ENCODE assay signal across 7 mouse cellular contexts in the genomic region with DNA sequence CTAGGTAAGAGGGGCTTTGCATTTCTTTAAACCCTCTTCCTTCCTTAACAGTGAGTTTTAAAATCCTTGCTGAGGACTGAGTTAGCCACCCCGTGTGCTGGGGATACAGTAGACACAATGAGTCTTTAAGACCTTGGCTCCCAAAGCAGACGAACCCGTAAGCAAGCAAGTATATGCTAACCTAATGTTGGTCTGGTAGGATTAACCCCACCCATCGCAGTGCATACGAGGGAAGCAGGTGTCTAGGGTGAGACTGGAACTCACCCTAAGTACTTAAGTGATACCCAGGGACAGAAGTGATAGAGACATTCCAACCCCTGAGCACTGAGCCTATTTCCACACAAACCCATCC. TPM values are rescaled to one million over a fixed set of nuclear protein-coding genes. Genes with fewer than 3 reads are reported as not detected.
DNase-seq lines count a peak whose midpoint lies in the region; ATAC-seq and TF ChIP-seq lines count a peak whose summit lies in the region.

No protein-coding gene starts in this region.

- no peaks in the 10 kb centered on the region for H3K27me3 ChIP-seq in ES-Bruce4 (ENCODE audit: control insufficient read depth, insufficient read depth, low read length, poor library complexity, severe bottlenecking)
- no peaks in the 10 kb centered on the region for H3K27me3 ChIP-seq in heart, embryonic 16.5 days (ENCODE audit: control insufficient read depth, insufficient read depth, low read length)
- H3K27me3 ChIP-seq in liver, embryonic 15.5 days, result 0 out of 2 replicates have a peak, but pooled peaks cover 3% of the 10 kb centered on the region

- no peaks in the 10 kb centered on the region for H3K9me3 ChIP-seq in ES-Bruce4 (replicated peaks; ENCODE audit: control insufficient read depth, insufficient read depth, low read length, poor library complexity, severe bottlenecking)
- H3K9me3 ChIP-seq in heart, embryonic 16.5 days (replicated peaks; ENCODE audit: control insufficient read depth, low read length), result peaks cover under 1% of the 10 kb centered on the region; the same call in 1 of the 2 replicates
- no peaks in the 10 kb centered on the region for H3K9me3 ChIP-seq in liver, embryonic 15.5 days (replicated peaks)

- H3K4me2 ChIP-seq in heart, embryonic 16.5 days (ENCODE audit: low read depth, low read length), result peak overlapping the region; percentile 56
- peak overlapping the region; percentile 59 for H3K4me2 ChIP-seq in liver, embryonic 15.5 days

- no peak for TF ChIP-seq CTCF in ES-Bruce4 (IDR thresholded peaks at IDR 0.05; ENCODE audit: low read depth, low read length)

- peak; percentile 26 to 41 for DNase-seq in B cell, adult 2 months
- no peak for DNase-seq in urinary bladder, postnatal 4 days (ENCODE audit: low spot score in 2 of 2)
- no peak for DNase-seq in cerebellum, adult 8-10 months
- no peak for DNase-seq in thymus, postnatal 0 days (ENCODE audit: low spot score)

- peaks cover 2% of the 10 kb centered on the region for H3K4me1 ChIP-seq in ES-Bruce4 (ENCODE audit: control insufficient read depth, insufficient read depth, low read length)
- H3K4me1 ChIP-seq in heart, embryonic 16.5 days (ENCODE audit: control insufficient read depth, insufficient read depth, low read length), result peaks cover 16% of the 10 kb centered on the region
- peaks cover 27% of the 10 kb centered on the region for H3K4me1 ChIP-seq in liver, embryonic 15.5 days (replicated peaks)

- no peak overlapping the region for H3K27ac ChIP-seq in ES-Bruce4 (ENCODE audit: insufficient read depth, low read length)
- peak overlapping the region; percentile 73 for H3K27ac ChIP-seq in heart, embryonic 16.5 days (ENCODE audit: low read length)
- H3K27ac ChIP-seq in liver, embryonic 15.5 days (replicated peaks), result 0 out of 2 replicates have a peak overlapping the region, but pooled peaks have one; percentile 20

- TF ChIP-seq POLR2A in ES-Bruce4 (IDR thresholded peaks at IDR 0.05; ENCODE audit: insufficient read depth, low read length), result no peak

- no peak for TF ChIP-seq EP300 in ES-Bruce4 (IDR thresholded peaks at IDR 0.05; ENCODE audit: insufficient read depth, low read depth, low read length)

- H3K9ac ChIP-seq in ES-Bruce4 (ENCODE audit: low read depth, poor library complexity, severe bottlenecking), result 0 out of 2 replicates have a peak overlapping the region, but pooled peaks have one; percentile 31
- peak overlapping the region; percentile 68 for H3K9ac ChIP-seq in heart, embryonic 16.5 days (ENCODE audit: low read length)
- no peak overlapping the region for H3K9ac ChIP-seq in liver, embryonic 15.5 days

- WGBS in heart, embryonic 16.5 days, result 42% methylated on average over 5 of the region's 5 CpGs
- WGBS in liver, embryonic 15.5 days (ENCODE audit: insufficient replicate concordance), result 46% methylated on average over 5 of the region's 5 CpGs

- H3K36me3 ChIP-seq in ES-Bruce4 (ENCODE audit: control insufficient read depth, insufficient read depth, low read length, poor library complexity, severe bottlenecking), result no peaks in the 10 kb centered on the region
- no peaks in the 10 kb centered on the region for H3K36me3 ChIP-seq in heart, embryonic 16.5 days (ENCODE audit: control insufficient read depth, insufficient read depth)
- no peaks in the 10 kb centered on the region for H3K36me3 ChIP-seq in liver, embryonic 15.5 days (replicated peaks)

- no peak overlapping the region for H3K4me3 ChIP-seq in ES-Bruce4 (ENCODE audit: low read depth, low read length)
- peak overlapping the region; percentile 31 for H3K4me3 ChIP-seq in heart, embryonic 16.5 days (ENCODE audit: low read length)
- no peak overlapping the region for H3K4me3 ChIP-seq in liver, embryonic 15.5 days (replicated peaks)

- no peak; the same call in 1 of the 2 replicates for ATAC-seq in heart, embryonic 16.5 days (replicated peaks; ENCODE audit: extremely low read depth, insufficient read depth, low FRiP score)
- ATAC-seq in liver, embryonic 15.5 days (ENCODE audit: insufficient read depth), result 0 out of 2 replicates have a peak, but pooled peaks have one; percentile 9

RNA-seq across cellular contexts. Expression of a gene that starts 12.3 kb away (rescaled TPM):
- polyA plus RNA-seq in ES-Bruce4 (2011; ENCODE audit: insufficient read depth, insufficient read length, low read depth, missing spikeins), result 1.9 and 4.8 TPM in 2 replicates
- polyA plus RNA-seq in heart, embryonic 16.5 days (2015; fragmentation: Nextera tagmentation; extraction: Ambion mirVana), result 1.4 TPM in 1 of 2 replicates, not detected in the other
- 1.1 TPM in 1 of 2 replicates, not detected in the other for polyA plus RNA-seq in liver, embryonic 15.5 days (2015; fragmentation: Nextera tagmentation; extraction: Ambion mirVana)
- polyA plus RNA-seq in thymus, postnatal 0 days (2015; fragmentation: Nextera tagmentation; extraction: Ambion mirVana), result 0.79 TPM in 1 of 2 replicates, not detected in the other

Comparison
In these comparisons a context has a peak if more than half of its experiments do, and no peak if none do; other contexts are left out.
1. DNase-seq: peak in B cell, adult 2 months (2 of 2); none in urinary bladder, postnatal 4 days (0 of 2), cerebellum, adult 8-10 months (single experiment) and thymus, postnatal 0 days (single experiment).